Mouse (Mus musculus): ENCODE measurements around the gene Rfc4.
A peak's percentile ranks its signal among the peaks of the same experiment; 100 is the strongest.

GRCm38 (mm10) chr16:23144326-23144725 lies 16.8 kb upstream of the Rfc4 start:
- TF ChIP-seq CEBPB (IDR thresholded peaks at IDR 0.05; ENCODE audit: insufficient read depth, poor library complexity, severe bottlenecking), result peak; percentile 90
- no peak for TF ChIP-seq USF1 (IDR thresholded peaks at IDR 0.05; ENCODE audit: low read depth)
- TF ChIP-seq POLR2A (IDR thresholded peaks at IDR 0.05; ENCODE audit: insufficient read length, low read depth), result no peak
- TF ChIP-seq E2F4 (IDR thresholded peaks at IDR 0.05; ENCODE audit: insufficient read depth), result no peak
- TF ChIP-seq REST (IDR thresholded peaks at IDR 0.05; ENCODE audit: insufficient read depth, insufficient read length), result no peak
- no peak for TF ChIP-seq MAX (IDR thresholded peaks at IDR 0.05; ENCODE audit: low read depth)
- TF ChIP-seq MYOG (IDR thresholded peaks at IDR 0.05; ENCODE audit: control insufficient read depth in 1 of 3, insufficient read depth in 1 of 3, insufficient read length in 2 of 3, low read depth in 2 of 3), result no peak
- TF ChIP-seq POLR2AphosphoS2 (IDR thresholded peaks at IDR 0.05; ENCODE audit: insufficient read length, low read depth), result no peak

Measured in myocyte (in vitro differentiated cells).